Mouse (Mus musculus) heart, postnatal 14 days (tissue): ENCODE results near the gene Arpp21. TPM values are rescaled to one million over a fixed set of nuclear protein-coding genes. Genes with fewer than 3 reads are reported as not detected.
A peak's percentile ranks its signal among the peaks of the same experiment; 100 is the strongest.

Source experiments
- DNase-seq, 2 experiments: peaks; one replicate each; pipeline ENCODE4 v3.0.0; 2021 to 2022
- intact Hi-C: fragments of 180-260 bp; cut with DNase I; formaldehyde crosslinking; loops from one replicate; pipeline ENCODE4 v1.15.1; 2025
- total RNA-seq, 2 experiments: library from RNA; stranded (reverse); gene quantifications; 2 replicates each; pipeline ENCODE4 v1.2.3; 2021

Arpp21 gene
- total RNA-seq, 2 experiments from 2014 or later = 3.6 to 9.1 TPM

GRCm38 (mm10) chr9:112231935-112232575 lies 3.7 kb downstream of the Arpp21 start:
- intact Hi-C loops = no loop called here
- DNase-seq = no peak

- DNase-seq = no peak
- intact Hi-C loops = no loop called here
Observed at GRCm38 (mm10) chr9:112231383-112231782, 4.4 kb downstream of the Arpp21 start.

GRCm38 (mm10) chr9:112230716-112231361 lies 4.9 kb downstream of the Arpp21 start:
- intact Hi-C loops = no loop called here
- no peak for DNase-seq

GRCm38 (mm10) chr9:112228470-112228869 lies 7.3 kb downstream of the Arpp21 start:
- intact Hi-C loops = no loop called here
- DNase-seq = no peak

- DNase-seq = no peak
- intact Hi-C loops = no loop called here
Observed at GRCm38 (mm10) chr9:112227174-112227573, 8.6 kb downstream of the Arpp21 start.

GRCm38 (mm10) chr9:112226511-112226910 lies 9.2 kb downstream of the Arpp21 start:
- DNase-seq = no peak
- intact Hi-C loops = no loop called here

GRCm38 (mm10) chr9:112225046-112225445 lies 10.7 kb downstream of the Arpp21 start:
- intact Hi-C loops = no loop called here
- DNase-seq = no peak

GRCm38 (mm10) chr9:112219372-112219771 lies 16.4 kb downstream of the Arpp21 start:
- no peak for DNase-seq
- intact Hi-C loops = no loop called here

- DNase-seq = no peak
- intact Hi-C loops = no loop called here
Observed at GRCm38 (mm10) chr9:112218237-112218636, 17.5 kb downstream of the Arpp21 start.

- intact Hi-C loops = no loop called here
- DNase-seq = no peak
Observed at GRCm38 (mm10) chr9:112217161-112217560, 18.6 kb downstream of the Arpp21 start.

- no peak for DNase-seq
- intact Hi-C loops = no loop called here
Observed at GRCm38 (mm10) chr9:112215030-112215806, 20.5 kb downstream of the Arpp21 start.

GRCm38 (mm10) chr9:112213411-112214255 lies 22.1 kb downstream of the Arpp21 start:
- intact Hi-C loops = no loop called here
- DNase-seq = no peak

GRCm38 (mm10) chr9:112209803-112210202 lies 25.9 kb downstream of the Arpp21 start:
- intact Hi-C loops = no loop called here
- no peak for DNase-seq

- DNase-seq = peak; percentile 20 to 56
- intact Hi-C loops = no loop called here
Observed at GRCm38 (mm10) chr9:112207767-112208166, 28.0 kb downstream of the Arpp21 start.

GRCm38 (mm10) chr9:112198296-112198695 lies 37.4 kb downstream of the Arpp21 start:
- DNase-seq = no peak
- intact Hi-C loops = no loop called here

- DNase-seq = no peak
- intact Hi-C loops = no loop called here
Observed at GRCm38 (mm10) chr9:112194049-112194448, 41.7 kb downstream of the Arpp21 start.

- intact Hi-C loops = no loop called here
- DNase-seq = no peak
Observed at GRCm38 (mm10) chr9:112189394-112189793, 46.3 kb downstream of the Arpp21 start.

- intact Hi-C loops = no loop called here
- no peak for DNase-seq
Observed at GRCm38 (mm10) chr9:112188358-112188893, 47.3 kb downstream of the Arpp21 start.

- intact Hi-C loops = no loop called here
- no peak for DNase-seq
Observed at GRCm38 (mm10) chr9:112187667-112188066, 48.1 kb downstream of the Arpp21 start.
